Mouse (Mus musculus) midbrain, embryonic 12.5 days (tissue): ENCODE results near the gene Igfbp5. TPM values are rescaled to one million over a fixed set of nuclear protein-coding genes. Genes with fewer than 3 reads are reported as not detected.

Source experiments
- ATAC-seq: fragments of 200-750 bp; cut with Nextera tagmentation; 2 replicates; pipeline ENCODE4 v1.8.0; 2017; ENCODE audit warnings: low read depth, moderate TSS enrichment, moderate library complexity; ENCODE audit not compliant: low FRiP score
- H3K27ac ChIP-seq: fragments of 300-500 bp; sonication (generic); replicated peaks from 2 replicates; pipeline ENCODE4 v1.5.1; 2016; ENCODE audit warnings: mild to moderate bottlenecking
- H3K27me3 ChIP-seq: fragments of 300-500 bp; sonication (generic); 2 replicates; pipeline ENCODE4 v1.6.1; 2016; ENCODE audit warnings: mild to moderate bottlenecking
- H3K36me3 ChIP-seq: fragments of 300-500 bp; sonication (generic); 2 replicates; pipeline ENCODE4 v1.6.1; 2016
- H3K4me1 ChIP-seq: fragments of 300-500 bp; sonication (generic); 2 replicates; pipeline ENCODE4 v1.6.1; 2016
- H3K4me2 ChIP-seq: fragments of 300-500 bp; sonication (generic); replicated peaks from 2 replicates; pipeline ENCODE4 v1.6.1; 2016; ENCODE audit warnings: mild to moderate bottlenecking, moderate library complexity
- H3K4me3 ChIP-seq: fragments of 300-500 bp; sonication (generic); 2 replicates; pipeline ENCODE4 v1.5.1; 2016; ENCODE audit warnings: mild to moderate bottlenecking
- H3K9ac ChIP-seq: fragments of 300-500 bp; sonication (generic); replicated peaks from 2 replicates; pipeline ENCODE4 v1.6.1; 2016; ENCODE audit warnings: mild to moderate bottlenecking, moderate library complexity
- H3K9me3 ChIP-seq: fragments of 300-500 bp; sonication (generic); 2 replicates; pipeline ENCODE4 v1.6.1; 2016; ENCODE audit warnings: mild to moderate bottlenecking
- WGBS: fragments of 180-500 bp; shearing (Covaris S2); methylation state at CpG from one replicate; pipeline ENCODE4 v1.1.7; 2016; 5-methylcytosine and 5-hydroxymethylcytosine counted together
- polyA plus RNA-seq: library from polyadenylated mRNA; unstranded; fragments of >200 nt; fragmentation: Nextera tagmentation; extraction: Ambion mirVana; gene quantifications from 2 replicates; pipeline ENCODE4 v1.2.1, GENCODE M21; 2016

The Igfbp5 gene
- polyA plus RNA-seq, 1 experiment from 2014 or later = 31.1 TPM

- Histone ChIP-seq H3K36me3 (0 out of 2 replicates have a peak, but pooled peaks cover 4% of the 10 kb centered on the region), H3K4me2 (no peak overlapping the region), H3K27ac (no peak overlapping the region), H3K4me1 (peaks cover 42% of the 10 kb centered on the region), H3K9me3 (no peaks in the 10 kb centered on the region), H3K27me3 (peaks cover 11% of the 10 kb centered on the region; the same call in 1 of the 2 replicates), H3K4me3 (no peak overlapping the region), H3K9ac (0 out of 2 replicates have a peak overlapping the region, but pooled peaks have one; percentile 4)
- ATAC-seq = no peak
- WGBS = 45% methylated on average over 1 of the region's 1 CpGs
These were observed 7.3 kb downstream of the Igfbp5 start for GRCm38 (mm10) chr1:72867346-72867745.

- H3K27me3 ChIP-seq = peaks cover 11% of the 10 kb centered on the region; the same call in 1 of the 2 replicates
- WGBS = 65% methylated on average over 5 of the region's 5 CpGs
- H3K4me3 ChIP-seq = no peak overlapping the region
- H3K9ac ChIP-seq = no peak overlapping the region
- no peak overlapping the region for H3K27ac ChIP-seq
- H3K4me1 ChIP-seq = peaks cover 37% of the 10 kb centered on the region
- H3K4me2 ChIP-seq = no peak overlapping the region
- 0 out of 2 replicates have a peak, but pooled peaks cover 4% of the 10 kb centered on the region for H3K36me3 ChIP-seq
- ATAC-seq = no peak
- no peaks in the 10 kb centered on the region for H3K9me3 ChIP-seq
These were observed 8.3 kb downstream of the Igfbp5 start for GRCm38 (mm10) chr1:72866417-72866816.

GRCm38 (mm10) chr1:72865900-72866299 lies 8.8 kb downstream of the Igfbp5 start:
- 5% methylated on average over 6 of the region's 6 CpGs for WGBS
- Histone ChIP-seq H3K4me3 (no peak overlapping the region), H3K27me3 (peaks cover 11% of the 10 kb centered on the region; the same call in 1 of the 2 replicates), H3K36me3 (0 out of 2 replicates have a peak, but pooled peaks cover 4% of the 10 kb centered on the region), H3K4me1 (peaks cover 34% of the 10 kb centered on the region), H3K27ac (no peak overlapping the region), H3K9me3 (no peaks in the 10 kb centered on the region), H3K4me2 (no peak overlapping the region), H3K9ac (no peak overlapping the region)
- ATAC-seq = peak; percentile 20; the same call in 1 of the 2 replicates

- Histone ChIP-seq H3K36me3 (0 out of 2 replicates have a peak, but pooled peaks cover 4% of the 10 kb centered on the region), H3K9ac (no peak overlapping the region), H3K4me1 (peaks cover 24% of the 10 kb centered on the region), H3K27ac (no peak overlapping the region), H3K4me3 (no peak overlapping the region), H3K27me3 (peaks cover 9% of the 10 kb centered on the region; the same call in 1 of the 2 replicates), H3K4me2 (no peak overlapping the region), H3K9me3 (no peaks in the 10 kb centered on the region)
- WGBS = 86% methylated on average over 3 of the region's 3 CpGs
- no peak for ATAC-seq
These were observed 10.4 kb downstream of the Igfbp5 start for GRCm38 (mm10) chr1:72864272-72864671.

GRCm38 (mm10) chr1:72863692-72864091 lies 11.0 kb downstream of the Igfbp5 start:
- H3K36me3 ChIP-seq = 0 out of 2 replicates have a peak, but pooled peaks cover 4% of the 10 kb centered on the region
- WGBS = 90% methylated on average over 8 of the region's 8 CpGs
- no peak overlapping the region for H3K4me2 ChIP-seq
- peaks cover 3% of the 10 kb centered on the region; the same call in 1 of the 2 replicates for H3K27me3 ChIP-seq
- no peak overlapping the region for H3K9ac ChIP-seq
- no peak overlapping the region for H3K27ac ChIP-seq
- H3K9me3 ChIP-seq = no peaks in the 10 kb centered on the region
- H3K4me3 ChIP-seq = no peak overlapping the region
- H3K4me1 ChIP-seq = peaks cover 24% of the 10 kb centered on the region
- no peak for ATAC-seq

- Histone ChIP-seq H3K27me3 (no peaks in the 10 kb centered on the region), H3K4me1 (peaks cover 25% of the 10 kb centered on the region), H3K27ac (no peak overlapping the region), H3K4me3 (no peak overlapping the region), H3K9ac (no peak overlapping the region), H3K36me3 (0 out of 2 replicates have a peak, but pooled peaks cover 4% of the 10 kb centered on the region), H3K4me2 (no peak overlapping the region), H3K9me3 (no peaks in the 10 kb centered on the region)
- ATAC-seq = no peak
- 95% methylated on average over 21 of the region's 21 CpGs for WGBS
These were observed 12.4 kb downstream of the Igfbp5 start for GRCm38 (mm10) chr1:72862248-72862647.

GRCm38 (mm10) chr1:72861702-72862101 lies 13.0 kb downstream of the Igfbp5 start:
- 0 out of 2 replicates have a peak, but pooled peaks cover 4% of the 10 kb centered on the region for H3K36me3 ChIP-seq

GRCm38 (mm10) chr1:72860502-72860901 lies 14.2 kb downstream of the Igfbp5 start:
- Histone ChIP-seq H3K36me3 (0 out of 2 replicates have a peak, but pooled peaks cover 4% of the 10 kb centered on the region), H3K9me3 (no peaks in the 10 kb centered on the region)
- WGBS = 83% methylated on average over 2 of the region's 2 CpGs

More at GRCm38 (mm10) chr1:72861702-72862101, 13.0 kb downstream of the Igfbp5 start:
- no peak overlapping the region for H3K9ac ChIP-seq
- no peak overlapping the region for H3K4me2 ChIP-seq
- H3K4me3 ChIP-seq = no peak overlapping the region
- peaks cover 23% of the 10 kb centered on the region for H3K4me1 ChIP-seq
- WGBS = 75% methylated on average over 2 of the region's 2 CpGs
- no peak for ATAC-seq
- no peaks in the 10 kb centered on the region for H3K27me3 ChIP-seq
- H3K9me3 ChIP-seq = no peaks in the 10 kb centered on the region
- H3K27ac ChIP-seq = no peak overlapping the region

GRCm38 (mm10) chr1:72859963-72860362 lies 14.7 kb downstream of the Igfbp5 start:
- Histone ChIP-seq H3K4me3 (no peak overlapping the region), H3K4me2 (no peak overlapping the region), H3K9me3 (no peaks in the 10 kb centered on the region), H3K4me1 (peaks cover 16% of the 10 kb centered on the region), H3K36me3 (0 out of 2 replicates have a peak, but pooled peaks cover 4% of the 10 kb centered on the region), H3K27ac (no peak overlapping the region), H3K9ac (no peak overlapping the region), H3K27me3 (no peaks in the 10 kb centered on the region)
- WGBS = 95% methylated on average over 9 of the region's 9 CpGs
- ATAC-seq = no peak

More at GRCm38 (mm10) chr1:72860502-72860901, 14.2 kb downstream of the Igfbp5 start:
- no peak overlapping the region for H3K27ac ChIP-seq
- no peak overlapping the region for H3K4me3 ChIP-seq
- H3K4me2 ChIP-seq = no peak overlapping the region
- peaks cover 16% of the 10 kb centered on the region for H3K4me1 ChIP-seq
- no peak for ATAC-seq
- H3K9ac ChIP-seq = no peak overlapping the region
- H3K27me3 ChIP-seq = no peaks in the 10 kb centered on the region

GRCm38 (mm10) chr1:72858874-72859273 lies 15.8 kb downstream of the Igfbp5 start:
- H3K9ac ChIP-seq = no peak overlapping the region
- peak; percentile 75 for ATAC-seq
- no peak overlapping the region for H3K4me2 ChIP-seq
- H3K4me1 ChIP-seq = peaks cover 23% of the 10 kb centered on the region
- no peak overlapping the region for H3K4me3 ChIP-seq
- no peaks in the 10 kb centered on the region for H3K9me3 ChIP-seq
- H3K27ac ChIP-seq = peak overlapping the region; percentile 63
- 20% methylated on average over 5 of the region's 5 CpGs for WGBS
- H3K27me3 ChIP-seq = no peaks in the 10 kb centered on the region
- H3K36me3 ChIP-seq = 0 out of 2 replicates have a peak, but pooled peaks cover 4% of the 10 kb centered on the region

- peak overlapping the region; percentile 63 for H3K27ac ChIP-seq
- no peak overlapping the region for H3K4me3 ChIP-seq
- WGBS = 88% methylated on average over 9 of the region's 9 CpGs
- peaks cover 23% of the 10 kb centered on the region for H3K4me1 ChIP-seq
- no peaks in the 10 kb centered on the region for H3K27me3 ChIP-seq
- no peak overlapping the region for H3K4me2 ChIP-seq
- no peaks in the 10 kb centered on the region for H3K9me3 ChIP-seq
- 0 out of 2 replicates have a peak, but pooled peaks cover 4% of the 10 kb centered on the region for H3K36me3 ChIP-seq
- no peak for ATAC-seq
- no peak overlapping the region for H3K9ac ChIP-seq
These were observed 16.4 kb downstream of the Igfbp5 start for GRCm38 (mm10) chr1:72858286-72858685.

GRCm38 (mm10) chr1:72857631-72858030 lies 17.1 kb downstream of the Igfbp5 start:
- 78% methylated on average over 5 of the region's 5 CpGs for whole genome bisulfite sequencing
- H3K9ac ChIP-seq = no peak overlapping the region
- peaks cover 23% of the 10 kb centered on the region for H3K4me1 ChIP-seq
- no peak overlapping the region for H3K4me3 ChIP-seq
- no peaks in the 10 kb centered on the region for H3K9me3 ChIP-seq
- H3K27ac ChIP-seq = no peak overlapping the region
- H3K4me2 ChIP-seq = no peak overlapping the region
- peaks cover 4% of the 10 kb centered on the region; the same call in 1 of the 2 replicates for H3K36me3 ChIP-seq
- ATAC-seq = no peak
- no peaks in the 10 kb centered on the region for H3K27me3 ChIP-seq
